Comparison of ENCODE assay signal across 25 mouse cellular contexts in genomic region chr4:55386768-55387167, GRCm38 (mm10). TPM values are rescaled to one million over a fixed set of nuclear protein-coding genes. Genes with fewer than 3 reads are reported as not detected.
DNase-seq lines count a peak whose midpoint lies in the region; TF ChIP-seq lines count a peak whose summit lies in the region.
"Had no signal": no experiment of that assay in that cellular context is flagged by ENCODE, and none has a peak within 500 bp of the region (broad histone marks: within the 10 kb centered on the region; RNA-seq: fewer than 3 reads in every experiment).

No protein-coding gene starts in this region.

- H3K4me3 ChIP-seq in heart, embryonic 10.5 days, result no peak overlapping the region
- no peak overlapping the region for H3K4me3 ChIP-seq in bone marrow macrophage, adult 2 months (ENCODE audit: insufficient read depth, low read length)
- no peak overlapping the region for H3K4me3 ChIP-seq in macrophage (ENCODE audit: inconsistent target)
- H3K4me3 ChIP-seq: embryonic facial prominence, embryonic 10.5 days; embryonic facial prominence, embryonic 13.5 days; erythroblast, embryonic 14.5 days; forebrain, embryonic 12.5 days; heart, embryonic 13.5 days had no signal

- 89% methylated on average over 2 of the region's 2 CpGs for WGBS in heart, embryonic 10.5 days
- 20% methylated on average over 2 of the region's 2 CpGs for WGBS in macrophage (ENCODE audit: missing documents)

- no peaks in the 10 kb centered on the region for H3K27me3 ChIP-seq in heart, embryonic 10.5 days (ENCODE audit: insufficient read depth, poor library complexity, severe bottlenecking)
- H3K27me3 ChIP-seq: embryonic facial prominence, embryonic 13.5 days; forebrain, embryonic 12.5 days; heart, embryonic 13.5 days had no signal

- no peak for TF ChIP-seq CTCF in bone marrow macrophage, adult 2 months (IDR thresholded peaks at IDR 0.05; ENCODE audit: low read depth, low read length)

- H3K27ac ChIP-seq in heart, embryonic 10.5 days, result no peak overlapping the region
- peak overlapping the region; percentile 60 for H3K27ac ChIP-seq in bone marrow macrophage, adult 2 months (ENCODE audit: insufficient read depth, low read depth, low read length)
- peak overlapping the region; percentile 48 for H3K27ac ChIP-seq in macrophage
- H3K27ac ChIP-seq: embryonic facial prominence, embryonic 10.5 days; embryonic facial prominence, embryonic 13.5 days; forebrain, embryonic 12.5 days; heart, embryonic 13.5 days; hindbrain, embryonic 14.5 days; hindbrain, postnatal 0 days had no signal

- H3K4me1 ChIP-seq in heart, embryonic 10.5 days, result peaks cover 6% of the 10 kb centered on the region; the same call in 1 of the 2 replicates
- H3K4me1 ChIP-seq in bone marrow macrophage, adult 2 months (ENCODE audit: control insufficient read depth, insufficient read depth, low read length), result peaks cover 26% of the 10 kb centered on the region
- H3K4me1 ChIP-seq: embryonic facial prominence, embryonic 10.5 days; embryonic facial prominence, embryonic 13.5 days; forebrain, embryonic 12.5 days had no signal

- H3K9me3 ChIP-seq in heart, embryonic 10.5 days, result no peaks in the 10 kb centered on the region
- H3K9me3 ChIP-seq: embryonic facial prominence, embryonic 10.5 days; embryonic facial prominence, embryonic 13.5 days; forebrain, embryonic 12.5 days; heart, embryonic 13.5 days had no signal

- peaks cover 12% of the 10 kb centered on the region; the same call in 1 of the 2 replicates for H3K79me2 ChIP-seq in macrophage (ENCODE audit: inconsistent target)

- peak; percentile 45 for DNase-seq in heart, adult 11 months
- no peak for DNase-seq in heart, embryonic 10.5 days (ENCODE audit: low spot score)
- no peak for DNase-seq in cerebellum, postnatal 4 days (ENCODE audit: low spot score in 2 of 2)
- no peak for DNase-seq in adrenal gland, postnatal 4 days (ENCODE audit: low spot score in 2 of 2)
- DNase-seq: adrenal gland, adult 2 months; adrenal gland, postnatal 14 days; B cell, adult 2 months; cerebellum, adult 11 months; cerebellum, adult 2 months; cerebellum, adult 9-11 months; cerebellum, postnatal 25 days; embryo, embryonic 11 days; gastrocnemius, postnatal 10 days; gastrocnemius, postnatal 36 days; heart, postnatal 14 days; heart, postnatal 4 days had no signal

- H3K36me3 ChIP-seq in heart, embryonic 10.5 days, result peaks cover 61% of the 10 kb centered on the region
- peaks cover 12% of the 10 kb centered on the region; the same call in 1 of the 2 replicates for H3K36me3 ChIP-seq in macrophage (ENCODE audit: inconsistent target)

- TF ChIP-seq POLR2A in bone marrow macrophage, adult 2 months (IDR thresholded peaks at IDR 0.05; ENCODE audit: borderline replicate concordance, low read depth, low read length), result no peak

RNA-seq across cellular contexts. Expression of gene Rad23b, which starts 36.9 kb away (rescaled TPM):
- polyA plus RNA-seq in heart, embryonic 10.5 days (2016; fragmentation: Nextera tagmentation; extraction: Ambion mirVana), result 64.8 and 85.9 TPM in 2 replicates
- 68.9 and 83.9 TPM in 2 replicates for polyA plus RNA-seq in bone marrow macrophage, adult 2 months (2012; ENCODE audit: insufficient read depth, insufficient read length, missing spikeins)
- 100 to 1,000 TPM in 2 of 26 experiments, 10 to 100 TPM in 24; 34.1 to 107 (median 76.3) TPM for total RNA-seq in macrophage (2018; cell fraction: chromatin; rRNA removed)
- 100 to 1,000 TPM in 2 of 26 experiments, 10 to 100 TPM in 24; 74.3 to 106 (median 83.6) TPM for total RNA-seq in macrophage (2018; cell fraction: cytosol; rRNA removed)
- 10 to 100 TPM; 34.5 to 91.3 (median 68.6) TPM for total RNA-seq in macrophage (2018; cell fraction: nucleus; rRNA removed)
- polyA plus RNA-seq in macrophage (2018), result 67.1 to 167 TPM (median 101 TPM) in 3 replicates
- total RNA-seq in adrenal gland, postnatal 4 days (2021), result 100 to 1,000 TPM; 130 to 141 TPM
